9 mouse cellular contexts compared by ENCODE assay signal in the genomic region with DNA sequence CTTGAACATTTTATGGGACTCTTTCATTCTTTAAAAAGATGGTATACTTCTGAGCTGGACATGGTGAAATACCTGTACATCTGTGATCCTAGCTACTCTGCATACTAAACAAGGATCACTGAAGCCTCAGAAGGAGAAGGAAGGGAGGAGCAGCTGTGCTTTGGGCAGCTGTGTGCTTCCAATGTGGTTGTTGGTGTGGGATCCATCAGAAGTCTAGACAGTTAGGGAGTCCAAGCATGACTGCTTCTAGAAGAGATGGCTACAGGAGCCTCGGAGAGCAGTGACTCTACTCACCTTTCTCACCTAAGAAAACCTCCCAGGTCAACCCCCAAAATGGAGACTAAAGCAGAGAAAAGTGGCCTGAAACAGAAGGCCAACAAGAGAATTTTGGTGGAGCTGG.
"Had no signal": no experiment of that assay in that cellular context is flagged by ENCODE, and none has a peak within 500 bp of the region (broad histone marks: within the 10 kb centered on the region; RNA-seq: fewer than 3 reads in every experiment).

No protein-coding gene starts in this region.

- H3K4me2 ChIP-seq: limb, embryonic 12.5 days; midbrain, embryonic 12.5 days; neural tube, embryonic 13.5 days had no signal

- H3K27ac ChIP-seq: limb, embryonic 12.5 days; liver, embryonic 14.5 days; midbrain, embryonic 12.5 days; neural tube, embryonic 13.5 days had no signal

- H3K4me3 ChIP-seq: limb, embryonic 12.5 days; midbrain, embryonic 12.5 days; neural tube, embryonic 13.5 days had no signal

- H3K4me1 ChIP-seq: limb, embryonic 12.5 days; midbrain, embryonic 12.5 days had no signal

- H3K36me3 ChIP-seq: limb, embryonic 12.5 days; midbrain, embryonic 12.5 days; neural tube, embryonic 13.5 days had no signal

- H3K9ac ChIP-seq: limb, embryonic 12.5 days; liver, embryonic 14.5 days; midbrain, embryonic 12.5 days; neural tube, embryonic 13.5 days had no signal

- H3K9me3 ChIP-seq: limb, embryonic 12.5 days; midbrain, embryonic 12.5 days; neural tube, embryonic 13.5 days had no signal

- H3K27me3 ChIP-seq: limb, embryonic 12.5 days; midbrain, embryonic 12.5 days; neural tube, embryonic 13.5 days had no signal

- ATAC-seq: intestine, postnatal 0 days had no signal

- DNase-seq: lung, adult 18-20 months; retina, postnatal 1 day; spleen, adult 18-20 months; thymus, postnatal 36 days had no signal
